Mouse (Mus musculus) left cerebral cortex, adult 8-10 months (tissue): ENCODE data around the gene Cdhr2. TPM values are rescaled to one million over a fixed set of nuclear protein-coding genes. Genes with fewer than 3 reads are reported as not detected.

Experiments
- DNase-seq, 2 experiments: peaks; one replicate each; pipeline ENCODE4 v3.0.0; 2022; ENCODE audit warnings: low spot score in 2 of 2
- total RNA-seq, 4 experiments: library from RNA; stranded (reverse); gene quantifications; 2 replicates each; pipeline ENCODE4 v1.2.4; 2022

The Cdhr2 gene
- under 1 TPM; 0.13 to 0.35 (median 0.25) TPM for total RNA-seq

GRCm38 (mm10) chr13:54701243-54701642, at the start of gene Cdhr2:
Gene Cdhr2, plus strand, starts transcription at chr13:54701461.
- DNase-seq = no peak

GRCm38 (mm10) chr13:54660877-54661276, 40.4 kb upstream of the Cdhr2 start:
- DNase-seq = no peak

- DNase-seq = no peak
Measured at GRCm38 (mm10) chr13:54661358-54661757, 39.9 kb upstream of the Cdhr2 start.

GRCm38 (mm10) chr13:54663999-54664398, 37.3 kb upstream of the Cdhr2 start:
- DNase-seq = no peak

GRCm38 (mm10) chr13:54664509-54664908, 36.8 kb upstream of the Cdhr2 start:
- DNase-seq = no peak

GRCm38 (mm10) chr13:54665062-54665461, 36.2 kb upstream of the Cdhr2 start:
- no peak for DNase-seq

- no peak for DNase-seq
Measured at GRCm38 (mm10) chr13:54670491-54670890, 30.8 kb upstream of the Cdhr2 start.

- DNase-seq = no peak
Measured at GRCm38 (mm10) chr13:54675895-54676590, 25.2 kb upstream of the Cdhr2 start.

- no peak for DNase-seq
Measured at GRCm38 (mm10) chr13:54678263-54678662, 23.0 kb upstream of the Cdhr2 start.

GRCm38 (mm10) chr13:54680184-54680853, 20.9 kb upstream of the Cdhr2 start:
- no peak for DNase-seq

- DNase-seq = no peak
Measured at GRCm38 (mm10) chr13:54681291-54681690, 20.0 kb upstream of the Cdhr2 start.

- no peak for DNase-seq
Measured at GRCm38 (mm10) chr13:54683301-54683700, 18.0 kb upstream of the Cdhr2 start.

GRCm38 (mm10) chr13:54684140-54684896, 16.9 kb upstream of the Cdhr2 start:
- DNase-seq = no peak

- DNase-seq = no peak
Measured at GRCm38 (mm10) chr13:54685174-54685573, 16.1 kb upstream of the Cdhr2 start.

- DNase-seq = no peak
Measured at GRCm38 (mm10) chr13:54686139-54687053, 14.9 kb upstream of the Cdhr2 start.

- peak; percentile 52 to 69 for DNase-seq
Measured at GRCm38 (mm10) chr13:54687096-54687495, 14.2 kb upstream of the Cdhr2 start.

GRCm38 (mm10) chr13:54687575-54688424, 13.5 kb upstream of the Cdhr2 start:
- DNase-seq = peak; percentile 97

GRCm38 (mm10) chr13:54690151-54690740, 11.0 kb upstream of the Cdhr2 start:
- DNase-seq = no peak

- DNase-seq = no peak
Measured at GRCm38 (mm10) chr13:54691737-54692136, 9.5 kb upstream of the Cdhr2 start.
